Mouse (Mus musculus) C2C12 (cell line): ENCODE results near the gene H2-Ke6.

Experiments
- CTCF ChIP-seq: IDR thresholded peaks from one replicate; pipeline ENCODE4 v1.5.1; 2011; ENCODE audit not compliant: control insufficient read depth, insufficient read depth, insufficient read length
- USF1 ChIP-seq: IDR thresholded peaks from one replicate; pipeline ENCODE4 v1.6.1; 2011; ENCODE audit warnings: low read depth, mild to moderate bottlenecking, control low read depth, moderate library complexity

- TF ChIP-seq CTCF (no peak), USF1 (no peak)
Measured at GRCm38 (mm10) chr17:34029890-34030595, 2.2 kb upstream of the H2-Ke6 start.
